Mouse (Mus musculus) naive thymus-derived CD4-positive, alpha-beta T cell, adult 5 months (primary cell): ENCODE measurements around the gene Cgas. TPM values are rescaled to one million over a fixed set of nuclear protein-coding genes. Genes with fewer than 3 reads are reported as not detected.

Experiments used
- polyA plus RNA-seq: library from polyadenylated mRNA; unstranded; fragments of 100-300 nt; shearing (Covaris generic); gene quantifications from one replicate; pipeline ENCODE4 v1.2.1, GENCODE M21; 2017

Cgas gene
- 3.3 TPM for polyA plus RNA-seq

DNA sequence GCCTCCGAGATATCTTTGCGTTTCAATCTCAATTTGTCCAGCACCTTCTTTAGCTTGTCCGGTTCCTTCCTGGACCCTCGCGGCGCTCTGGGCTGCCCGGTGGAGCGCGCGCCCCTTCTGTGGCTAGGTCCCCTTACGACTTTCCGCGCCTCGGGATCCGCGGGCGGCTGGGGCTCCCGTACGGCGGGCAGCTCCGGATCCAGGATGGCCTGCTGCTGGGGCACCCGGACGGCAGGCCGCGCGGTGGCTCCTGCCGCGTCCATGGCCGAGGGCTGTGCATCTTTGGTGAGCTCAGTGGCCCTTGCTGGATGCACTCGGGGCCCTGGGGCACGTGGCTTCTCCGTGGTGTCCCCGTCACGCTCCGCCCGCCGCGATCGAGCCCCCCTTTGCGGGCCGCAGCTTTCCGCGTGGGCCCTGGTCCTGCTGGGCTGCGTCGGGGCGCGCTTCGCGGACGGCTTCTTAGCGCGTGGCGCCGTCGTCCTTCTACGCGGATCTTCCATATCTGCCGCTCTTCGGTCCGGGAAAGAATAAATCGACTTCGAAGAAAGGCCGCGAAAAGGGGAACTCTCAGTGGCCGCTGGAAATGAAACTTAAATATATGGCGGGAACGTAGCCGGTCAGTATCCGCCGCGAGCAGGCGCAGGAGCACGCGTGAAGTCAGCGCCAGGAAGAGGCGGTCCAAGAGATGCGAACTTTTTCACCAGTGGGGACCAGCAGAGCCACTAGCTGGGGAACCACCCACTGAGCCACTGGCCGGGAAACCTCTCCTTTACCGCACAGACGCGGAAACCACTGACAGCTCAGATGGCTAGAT is at the start of gene Cgas:
TSS of gene Cgas (minus strand) at position 659 of the 814 bp plus-strand sequence.

DNA sequence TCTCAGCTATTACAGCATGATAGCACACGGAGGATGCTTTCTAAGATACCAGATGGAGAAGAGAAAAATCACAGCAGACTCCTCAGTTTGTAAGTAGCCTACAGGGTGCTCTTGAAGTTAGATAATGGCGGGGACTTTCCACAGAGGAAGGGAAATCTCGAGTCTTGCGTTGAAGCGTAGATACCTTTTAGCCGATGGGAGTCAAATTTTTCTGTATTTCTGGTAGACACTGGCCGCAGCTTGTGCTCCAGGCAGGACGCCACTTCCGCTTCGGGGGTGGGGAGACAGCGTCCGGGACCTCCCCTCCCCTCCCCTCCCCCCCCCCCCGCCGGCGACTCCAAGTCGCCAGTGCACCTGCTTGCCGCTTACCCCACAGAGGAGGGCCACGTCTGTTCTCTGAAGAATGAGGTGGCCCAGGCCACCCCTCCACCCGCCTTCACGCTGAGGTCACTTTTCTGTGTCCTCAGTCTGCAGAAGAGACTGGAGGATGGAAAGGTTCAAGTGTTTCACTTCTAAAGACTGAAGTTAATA is 45.9 kb upstream of the Cgas start, which contains the start of gene Eef1a1:
TSS of gene Eef1a1 (minus strand) at position 262 of the 531 bp plus-strand sequence.

DNA sequence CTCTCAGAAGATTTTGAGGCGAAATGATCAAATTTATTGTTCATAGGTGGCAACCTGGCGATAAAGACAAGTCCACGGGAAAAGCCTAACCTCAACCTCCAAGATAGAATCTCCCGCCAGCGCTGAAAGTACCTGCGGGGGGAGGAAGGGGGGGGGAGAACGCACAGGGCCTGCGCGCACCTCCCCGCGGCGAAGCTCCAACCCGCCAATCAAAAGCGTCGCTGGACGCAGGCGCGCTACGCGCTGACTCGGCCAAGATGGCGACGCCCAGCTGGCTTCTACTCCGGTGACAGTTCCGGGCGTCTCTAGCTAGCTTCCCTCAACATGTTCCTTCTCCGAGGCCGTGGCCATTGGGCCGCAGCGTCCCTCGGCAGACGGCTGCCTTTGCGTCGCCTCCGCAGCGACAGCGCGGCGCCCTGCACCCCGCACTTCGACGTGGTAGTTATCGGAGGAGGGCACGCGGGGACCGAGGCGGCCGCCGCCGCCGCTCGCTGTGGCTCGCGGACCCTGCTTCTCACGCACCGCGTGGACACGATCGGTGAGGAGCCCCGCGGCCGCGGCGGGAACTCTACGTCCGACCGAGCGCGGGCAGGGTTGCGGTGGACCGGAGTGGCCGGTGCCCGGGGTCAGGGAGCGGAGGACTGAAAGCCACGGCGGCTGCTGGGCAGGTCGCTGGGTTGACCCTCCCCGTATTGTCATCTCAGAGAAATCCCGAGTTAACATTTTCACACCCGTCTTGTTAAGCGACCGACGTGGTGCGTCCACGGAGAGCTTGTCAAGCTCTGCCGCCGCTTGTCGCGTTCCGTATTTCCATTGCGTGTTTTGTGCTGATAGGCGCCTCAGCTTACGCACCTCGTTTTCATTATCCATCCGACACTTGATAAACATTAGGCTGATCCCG is 5.2 kb upstream of the Cgas start, which contains the start of the genes Mto1 and Gm17324:
TSS of gene Mto1 (plus strand) at position 236 of the 901 bp plus-strand sequence.
TSS of gene Gm17324 (minus strand) at position 814 of the 901 bp plus-strand sequence.

DNA sequence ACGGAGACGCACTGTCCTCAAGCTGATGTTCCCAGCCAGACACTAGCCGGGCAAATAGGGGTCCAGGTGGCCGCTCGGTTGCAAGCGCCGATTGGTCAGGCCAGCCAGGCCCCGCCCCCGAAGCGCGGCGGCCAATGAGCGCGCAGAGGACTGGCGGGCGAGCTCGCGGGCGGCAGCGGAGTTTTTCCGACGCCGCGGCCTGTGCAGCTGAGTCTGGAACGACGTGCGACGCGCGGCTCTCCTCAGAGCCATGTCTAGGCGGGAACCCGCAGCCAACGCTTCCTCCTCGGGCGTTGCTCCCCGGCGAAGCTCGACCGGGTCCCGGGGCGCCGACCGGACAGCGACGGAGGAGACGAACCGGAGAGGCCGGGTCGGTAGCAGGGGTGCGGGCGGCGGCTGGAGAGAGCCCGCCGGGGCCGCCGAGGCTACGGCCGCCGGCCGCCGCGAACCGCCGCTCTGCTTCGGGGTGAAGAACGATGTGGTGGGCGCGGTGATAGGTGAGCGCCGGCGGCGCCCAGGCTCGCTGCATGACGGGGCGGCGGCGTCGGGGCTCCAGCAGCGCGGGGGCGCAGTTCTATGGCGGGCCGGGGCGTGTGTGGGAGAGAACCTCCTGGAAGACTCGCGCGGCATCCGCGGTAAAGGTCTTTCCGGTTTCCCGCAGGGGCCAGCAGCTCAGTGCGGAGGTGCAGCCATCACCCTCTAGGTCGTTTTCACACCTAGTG is 47.2 kb downstream of the Cgas start, which contains the start of gene Ddx43:
TSS of gene Ddx43 (plus strand) at position 148 of the 722 bp plus-strand sequence.

Other genes starting within 250 kb of the Cgas start
- gene Gsta1, start 212.6 kb downstream of the Cgas start, polyA plus RNA-seq = not detected
- gene Gm3776, start 186.1 kb downstream of the Cgas start, polyA plus RNA-seq = not detected
- not detected for gene Gm10639, start 153.3 kb downstream of the Cgas start, polyA plus RNA-seq
- not detected for gene Omt2a, start 128.4 kb downstream of the Cgas start, polyA plus RNA-seq
- gene Omt2b, start 115.6 kb downstream of the Cgas start, polyA plus RNA-seq = not detected
- gene Gsta2, start 87.4 kb downstream of the Cgas start, polyA plus RNA-seq = not detected
- gene Dppa5a, start 75.1 kb downstream of the Cgas start, polyA plus RNA-seq = not detected
- not detected for gene Ooep, start 64.5 kb downstream of the Cgas start, polyA plus RNA-seq
- gene Ddx43, start 47.5 kb downstream of the Cgas start, polyA plus RNA-seq = 3.3 TPM
- gene Mto1, start 5.0 kb upstream of the Cgas start, polyA plus RNA-seq = 27.7 TPM
- gene Gm17324, start 5.5 kb upstream of the Cgas start, polyA plus RNA-seq = 1.7 TPM
- gene Eef1a1, start 45.9 kb upstream of the Cgas start, polyA plus RNA-seq = 6,770 TPM
- gene Slc17a5, start 144.8 kb upstream of the Cgas start, polyA plus RNA-seq = 4.9 TPM
- not detected for gene Cd109, start 172.3 kb upstream of the Cgas start, polyA plus RNA-seq